Mouse (Mus musculus) frontal cortex, postnatal 14 days (tissue): ENCODE measurements around the gene Prkcb.

Experiments
- DNase-seq, 2 experiments: peaks; one replicate each; pipeline ENCODE4 v3.0.0; 2022; ENCODE audit warnings: low spot score in 2 of 2

The Prkcb gene

DNA sequence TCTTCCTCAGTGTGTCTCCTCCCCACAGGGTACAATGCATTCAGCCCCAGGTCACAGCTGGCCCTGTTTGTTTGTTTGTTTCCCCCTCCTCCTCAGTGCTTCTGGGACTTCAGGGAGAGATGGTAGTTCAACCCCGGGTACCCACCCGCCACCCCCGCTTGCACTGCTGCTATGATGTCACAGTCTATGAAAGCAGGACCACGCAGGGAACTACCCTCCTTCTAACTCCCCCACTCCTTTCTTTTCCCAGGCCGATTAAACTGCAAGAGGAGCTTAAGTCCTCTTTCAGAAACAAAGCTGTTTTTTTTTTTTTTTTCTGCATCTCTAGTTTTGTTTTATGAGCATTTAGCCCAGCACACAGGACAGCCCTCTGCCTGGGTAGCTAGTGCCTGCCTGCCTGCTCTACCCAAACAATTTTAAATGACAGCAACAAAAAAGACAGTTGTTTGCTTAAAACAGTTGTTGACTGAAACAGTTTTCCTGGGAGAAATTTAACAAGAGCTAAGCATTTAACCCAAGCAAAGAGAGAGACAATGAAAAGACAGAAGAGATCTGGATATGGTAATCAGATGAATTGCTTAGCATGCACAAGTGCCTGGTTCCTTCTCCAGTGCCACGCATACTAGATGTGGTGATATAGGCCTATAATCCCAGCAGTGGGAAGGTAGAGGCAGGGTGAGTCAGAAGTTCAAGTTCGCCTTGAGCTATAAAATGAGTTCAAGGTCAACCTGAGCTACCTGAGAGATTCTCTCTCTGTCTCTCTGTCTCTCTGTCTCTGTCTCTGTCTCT, 232.5 kb downstream of the Prkcb start:
- DNase-seq, result no peak

DNA sequence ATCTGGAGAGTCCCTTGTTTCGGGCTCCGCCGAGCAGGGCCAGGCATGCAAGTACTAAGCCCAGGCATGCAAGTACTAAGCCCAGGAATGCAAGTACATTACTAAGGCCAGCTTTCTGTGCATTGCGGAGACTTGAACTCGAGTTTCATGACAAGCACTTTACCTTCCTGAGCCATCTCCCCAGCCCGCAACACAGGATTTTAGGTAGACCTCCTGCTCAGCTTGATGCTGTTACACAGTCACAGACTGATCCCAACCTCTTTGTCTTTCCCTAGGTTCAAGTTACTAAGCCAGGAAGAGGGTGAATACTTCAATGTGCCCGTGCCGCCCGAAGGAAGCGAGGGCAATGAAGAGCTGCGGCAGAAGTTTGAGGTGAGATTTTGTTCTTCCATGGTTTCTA, 239.7 kb downstream of the Prkcb start:
- no peak for DNase-seq

- no peak for DNase-seq
These were observed 240.1 kb downstream of the Prkcb start for GRCm38 (mm10) chr7:122528646-122529045.

DNA sequence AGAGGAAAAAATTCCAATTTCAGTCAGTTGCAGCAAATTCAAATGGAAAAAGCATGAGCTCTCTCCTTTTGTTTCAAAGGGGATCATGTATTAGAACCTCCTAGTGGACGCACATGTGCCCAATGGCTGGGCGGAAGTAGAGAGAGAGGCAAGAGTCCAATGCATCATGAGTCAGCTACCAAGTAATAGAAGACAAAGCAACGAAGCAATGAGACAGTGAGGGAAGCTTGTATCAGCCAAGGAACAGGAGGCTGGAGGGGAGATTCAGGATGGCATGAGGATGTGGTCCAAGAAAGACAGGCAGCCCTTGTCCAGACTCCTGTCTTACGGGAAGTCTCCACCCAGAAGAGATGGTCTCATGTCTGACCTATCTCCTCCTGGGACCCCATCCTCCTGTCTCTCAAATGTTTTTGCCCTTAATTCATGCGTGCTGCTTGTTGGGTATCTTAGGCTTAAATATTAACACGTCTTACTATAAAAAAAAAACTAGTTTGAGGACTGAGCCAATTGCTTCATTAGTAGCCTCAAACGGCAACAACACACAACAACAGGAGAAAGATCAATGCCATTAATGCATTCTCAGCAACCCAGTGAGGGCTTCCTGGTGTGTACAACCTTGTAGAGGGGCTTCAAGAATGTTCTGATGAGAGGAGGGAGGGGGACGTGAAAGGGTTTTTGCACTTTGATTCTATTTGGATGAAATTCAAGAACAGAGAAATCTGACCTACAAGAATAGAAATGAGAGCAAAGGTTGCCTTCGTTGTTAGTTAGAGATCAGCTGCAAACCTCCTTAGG, 245.2 kb downstream of the Prkcb start:
- no peak for DNase-seq

GRCm38 (mm10) chr7:122544616-122545015, 256.1 kb downstream of the Prkcb start:
- DNase-seq, result no peak

- DNase-seq, result no peak
These were observed 268.1 kb downstream of the Prkcb start for GRCm38 (mm10) chr7:122556575-122557140.

DNA sequence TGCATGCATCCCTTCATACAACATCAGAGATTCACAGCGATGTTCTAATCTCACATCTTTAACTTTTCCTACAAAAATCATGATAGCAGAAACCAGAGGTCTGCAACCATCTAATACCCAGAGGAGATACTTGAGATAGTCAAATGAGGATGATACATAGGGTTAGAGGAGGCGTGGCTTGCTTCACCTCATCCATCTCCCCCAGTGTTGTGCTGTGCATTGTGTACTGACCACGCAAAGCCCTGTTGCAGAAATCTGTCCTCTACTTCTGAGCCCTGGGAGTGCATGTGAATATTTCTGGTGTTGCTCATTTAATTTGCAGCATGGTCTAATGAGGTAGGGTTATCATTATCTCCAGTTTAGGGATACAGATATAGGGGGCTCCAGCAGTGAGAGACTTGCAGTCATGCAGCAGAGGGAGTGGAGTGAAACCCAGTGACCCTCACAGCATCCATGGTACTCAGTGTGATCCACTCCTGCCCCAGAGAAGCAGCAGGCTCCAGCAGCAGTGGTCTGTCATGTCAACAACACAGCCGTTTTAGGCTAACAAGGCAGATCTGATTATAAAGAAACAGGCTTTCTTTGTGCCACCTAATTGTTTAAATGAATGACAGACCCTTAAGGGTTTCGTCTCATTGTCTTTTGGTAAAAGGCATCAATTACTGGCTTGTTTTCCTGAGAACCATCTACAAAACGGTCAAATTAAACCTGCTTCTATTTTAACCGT, 269.7 kb downstream of the Prkcb start:
- DNase-seq, result no peak

DNA sequence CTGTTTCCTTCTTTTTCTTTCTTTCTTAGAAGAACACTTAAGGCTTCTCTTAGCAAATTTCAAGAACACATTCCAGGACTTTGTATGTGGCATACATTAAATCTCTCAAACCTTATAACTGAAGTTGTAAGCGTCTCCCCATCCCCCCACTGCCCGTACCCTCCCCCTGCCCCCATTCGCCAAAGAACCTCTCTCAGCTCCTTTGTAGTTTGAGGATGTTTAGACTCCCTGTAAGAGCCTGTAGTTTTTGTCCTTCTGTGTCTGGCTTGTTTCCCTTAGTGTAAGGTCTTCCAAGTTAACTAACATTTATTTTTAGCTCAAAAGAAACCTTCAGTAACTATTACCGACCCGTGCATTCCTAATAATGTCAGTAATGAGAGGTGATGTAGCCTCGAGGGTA, 270.4 kb downstream of the Prkcb start:
- no peak for DNase-seq

DNA sequence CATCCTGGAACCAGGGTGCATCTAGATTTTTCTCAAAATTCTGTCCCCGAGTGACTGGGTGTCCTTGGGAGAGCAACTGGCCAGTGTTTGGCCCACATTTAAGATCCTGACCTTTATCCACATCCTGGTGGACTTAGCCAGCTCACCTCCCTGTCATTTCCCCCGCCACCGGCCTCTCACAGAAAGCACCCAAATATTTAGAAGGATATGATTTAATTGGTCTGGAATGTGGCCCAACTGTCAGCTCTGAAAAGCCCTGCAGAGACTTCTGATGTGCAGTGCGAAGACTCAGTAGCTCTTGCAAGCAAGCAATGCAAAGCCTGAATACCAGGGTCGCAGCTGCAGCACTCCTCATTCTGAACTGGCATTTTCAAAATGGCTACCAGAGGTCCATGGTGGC, 274.0 kb downstream of the Prkcb start:
- DNase-seq, result no peak

- no peak for DNase-seq
These were observed 276.8 kb downstream of the Prkcb start for GRCm38 (mm10) chr7:122565371-122565770.

DNA sequence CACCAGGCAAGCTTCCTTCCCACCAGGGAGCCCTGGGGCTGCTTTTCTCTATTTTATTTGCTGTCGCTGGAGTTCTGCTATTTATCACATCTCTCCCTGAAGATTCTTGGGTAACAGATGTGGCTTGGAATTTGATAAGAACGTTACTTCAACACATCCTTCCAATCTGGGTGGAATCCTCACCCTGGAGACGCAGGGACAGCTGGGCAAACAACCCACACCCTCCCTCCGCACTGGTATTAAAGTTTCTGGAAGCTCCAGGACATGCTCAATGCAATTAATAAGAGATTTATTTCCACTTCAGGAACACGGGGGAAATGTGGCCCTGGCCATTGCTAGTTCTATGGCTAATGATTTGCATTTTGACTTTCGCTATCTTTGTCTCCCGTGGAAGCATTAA, 277.5 kb downstream of the Prkcb start:
- no peak for DNase-seq

DNA sequence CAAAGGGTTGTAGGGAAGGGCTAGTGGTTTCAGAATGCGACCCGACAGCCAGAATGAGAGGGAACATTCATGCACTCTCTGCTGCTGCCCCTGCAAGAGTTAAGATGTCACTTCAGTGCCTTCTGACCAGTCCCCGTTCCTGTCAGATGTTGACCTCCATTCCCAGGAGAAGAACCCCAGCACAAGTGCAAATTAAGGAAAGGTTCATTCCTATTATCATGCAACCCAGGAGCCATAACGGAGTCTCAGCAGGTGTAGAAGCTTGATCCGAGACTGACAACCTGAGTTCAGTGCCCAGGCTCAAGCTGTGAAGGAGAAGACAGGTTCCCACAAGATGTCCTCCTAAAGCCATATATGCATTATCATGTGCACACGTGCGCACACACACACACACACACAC, 280.2 kb downstream of the Prkcb start:
- DNase-seq, result no peak

DNA sequence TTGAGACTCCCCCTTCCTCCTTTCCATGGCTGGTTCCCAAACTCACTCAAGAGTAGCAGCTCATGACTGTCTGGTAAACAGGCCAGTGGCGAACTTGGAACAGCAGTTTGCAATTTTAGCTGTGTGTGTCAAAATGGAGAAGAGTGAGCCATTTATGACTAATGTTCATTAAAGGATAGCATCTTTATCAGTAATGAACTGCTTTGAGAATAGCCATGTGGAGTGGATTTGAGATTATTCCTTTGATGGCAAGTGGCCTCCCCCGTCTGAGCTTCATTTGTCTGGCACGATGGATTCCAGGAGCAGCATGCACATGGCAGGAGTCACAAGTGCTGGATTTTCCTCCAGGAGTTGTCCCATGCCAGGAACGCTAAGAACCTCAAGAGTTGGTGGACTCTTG, 281.9 kb downstream of the Prkcb start:
- DNase-seq, result no peak

- DNase-seq, result no peak
These were observed 284.6 kb downstream of the Prkcb start for GRCm38 (mm10) chr7:122573101-122573635.

DNA sequence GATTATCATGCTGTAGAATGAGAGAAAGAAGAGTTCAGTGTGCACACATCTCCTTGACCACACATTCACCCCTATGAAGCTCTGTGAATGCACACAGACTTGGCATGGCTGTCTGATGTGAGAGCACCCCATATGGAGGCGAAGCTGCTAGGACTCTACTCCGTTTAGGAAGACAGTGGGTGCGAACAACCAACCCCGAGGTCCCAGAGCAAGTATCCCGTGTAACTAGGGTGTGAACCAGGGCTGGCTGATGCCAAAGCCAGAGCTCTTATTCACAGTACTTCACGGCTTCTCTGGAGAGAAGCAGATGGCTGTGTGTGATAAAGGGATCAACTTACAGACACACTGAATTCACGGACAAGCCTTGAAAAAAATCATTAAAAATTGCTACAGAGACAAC, 285.9 kb downstream of the Prkcb start:
- DNase-seq, result no peak

GRCm38 (mm10) chr7:122575056-122575455, 286.5 kb downstream of the Prkcb start:
- DNase-seq, result no peak

DNA sequence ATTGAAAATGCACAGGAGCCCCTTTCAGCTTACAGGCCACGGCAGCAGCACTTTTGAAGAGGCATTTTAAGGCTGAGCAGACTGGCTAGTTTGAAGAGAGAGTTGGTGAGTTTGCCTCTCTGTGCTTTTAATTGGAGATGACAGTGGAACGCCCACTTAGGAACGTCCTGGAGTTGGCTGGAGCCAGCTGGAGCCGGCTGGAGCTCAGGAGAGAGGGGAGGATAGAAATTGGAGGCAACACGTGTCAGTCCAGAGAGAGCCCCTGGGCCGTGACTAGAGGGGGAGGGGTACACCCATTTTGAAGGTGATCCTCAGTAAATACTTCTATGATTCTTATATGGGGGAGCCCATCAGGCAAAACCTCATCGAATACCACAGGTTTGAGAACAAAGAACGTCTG, 287.0 kb downstream of the Prkcb start:
- no peak for DNase-seq

- DNase-seq, result no peak
These were observed 289.0 kb downstream of the Prkcb start for GRCm38 (mm10) chr7:122577571-122577970.

GRCm38 (mm10) chr7:122579461-122580157, 291.1 kb downstream of the Prkcb start:
- no peak for DNase-seq

- DNase-seq, result no peak
These were observed 291.6 kb downstream of the Prkcb start for GRCm38 (mm10) chr7:122580158-122580475.

DNA sequence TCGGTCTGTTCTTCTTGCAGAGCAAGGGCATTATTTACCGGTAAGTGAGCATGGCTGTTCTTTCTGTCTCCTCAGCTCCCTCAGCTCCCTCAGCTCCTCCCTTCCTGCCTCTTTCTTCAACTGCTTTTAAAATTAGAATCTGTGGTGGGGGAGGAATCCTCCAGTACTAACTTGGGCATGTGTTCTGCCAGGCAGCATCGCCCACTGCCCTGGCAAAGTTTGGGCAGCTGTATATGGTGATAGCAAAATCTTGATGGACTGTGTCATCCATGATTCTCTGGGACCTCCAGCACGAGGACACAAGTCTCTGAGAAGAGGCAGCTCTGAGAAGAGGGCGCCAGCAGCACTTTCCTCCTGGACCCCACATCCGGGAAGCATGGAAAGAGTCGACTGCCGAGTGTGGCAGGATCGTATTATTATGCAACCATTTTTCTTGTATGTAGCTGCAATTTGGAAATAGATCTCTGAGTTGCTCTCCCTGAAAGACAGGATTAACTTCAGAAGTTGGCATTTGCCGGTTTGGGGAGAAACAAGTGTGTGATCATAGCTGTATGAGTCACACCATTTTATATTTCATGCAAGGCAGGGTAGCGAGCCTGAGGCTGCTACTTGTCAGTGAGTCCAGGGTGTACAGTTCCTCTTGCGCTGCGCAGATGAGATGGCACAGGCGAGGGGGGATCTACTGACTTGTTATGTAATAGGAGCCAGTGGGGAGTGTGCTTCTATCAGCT, 296.0 kb downstream of the Prkcb start:
- peak; percentile 58 to 76 for DNase-seq
